ENCODE assay signal across 8 mouse cellular contexts in genomic region chr1:119835726-119836478, GRCm38 (mm10). TPM values are rescaled to one million over a fixed set of nuclear protein-coding genes. Genes with fewer than 3 reads are reported as not detected.
DNase-seq lines count a peak whose midpoint lies in the region; ATAC-seq and TF ChIP-seq lines count a peak whose summit lies in the region.

No protein-coding gene starts in this region.

- DNase-seq in kidney, postnatal 25 days = no peak
- no peak for DNase-seq in layer of hippocampus, adult 8-10 months (ENCODE audit: low spot score in 2 of 2)
- DNase-seq in kidney, adult 11 months = no peak

- H3K4me3 ChIP-seq in kidney, embryonic 16.5 days (ENCODE audit: low read length) = peak overlapping the region; percentile 91
- peak overlapping the region; percentile 89 for H3K4me3 ChIP-seq in bone marrow macrophage, adult 2 months (ENCODE audit: insufficient read depth, low read length)
- H3K4me3 ChIP-seq in hindbrain, embryonic 12.5 days = peak overlapping the region; percentile 88
- H3K4me3 ChIP-seq in midbrain, embryonic 16.5 days (ENCODE audit: low read depth, low read length) = peak overlapping the region; percentile 59

- ATAC-seq in kidney, embryonic 16.5 days (ENCODE audit: low FRiP score, low TSS enrichment) = no peak
- ATAC-seq in hindbrain, embryonic 12.5 days (ENCODE audit: low FRiP score) = no peak
- no peak for ATAC-seq in midbrain, embryonic 16.5 days
- ATAC-seq in erythroid progenitor cell, adult 5-6 weeks (replicated peaks; ENCODE audit: low FRiP score, poor library complexity, severe bottlenecking) = no peak

- H3K9ac ChIP-seq in kidney, embryonic 16.5 days (replicated peaks; ENCODE audit: low read length) = peak overlapping the region; percentile 84
- peak overlapping the region; percentile 90 for H3K9ac ChIP-seq in hindbrain, embryonic 12.5 days
- peak overlapping the region; percentile 90 for H3K9ac ChIP-seq in midbrain, embryonic 16.5 days (ENCODE audit: low read depth, low read length)

- WGBS in kidney, embryonic 16.5 days = 9% methylated on average over 9 of the region's 9 CpGs
- 19% methylated on average over 9 of the region's 9 CpGs for WGBS in hindbrain, embryonic 12.5 days
- WGBS in midbrain, embryonic 16.5 days = 10% methylated on average over 9 of the region's 9 CpGs

- H3K4me1 ChIP-seq in kidney, embryonic 16.5 days (ENCODE audit: insufficient read depth, low read length) = peaks cover 13% of the 10 kb centered on the region
- H3K4me1 ChIP-seq in bone marrow macrophage, adult 2 months (ENCODE audit: control insufficient read depth, insufficient read depth, low read length) = peaks cover 3% of the 10 kb centered on the region; the same call in 1 of the 2 replicates
- peaks cover 11% of the 10 kb centered on the region for H3K4me1 ChIP-seq in hindbrain, embryonic 12.5 days
- H3K4me1 ChIP-seq in midbrain, embryonic 16.5 days (ENCODE audit: control insufficient read depth, insufficient read depth, low read length) = peaks cover 14% of the 10 kb centered on the region

- TF ChIP-seq CTCF in bone marrow macrophage, adult 2 months (IDR thresholded peaks at IDR 0.05; ENCODE audit: low read depth, low read length) = no peak

- no peaks in the 10 kb centered on the region for H3K36me3 ChIP-seq in kidney, embryonic 16.5 days (ENCODE audit: insufficient read depth, low read length)
- H3K36me3 ChIP-seq in hindbrain, embryonic 12.5 days = no peaks in the 10 kb centered on the region
- no peaks in the 10 kb centered on the region for H3K36me3 ChIP-seq in midbrain, embryonic 16.5 days (ENCODE audit: control insufficient read depth, insufficient read depth, low read length)

- H3K27me3 ChIP-seq in kidney, embryonic 16.5 days (ENCODE audit: insufficient read depth, low read length) = no peaks in the 10 kb centered on the region
- H3K27me3 ChIP-seq in hindbrain, embryonic 12.5 days = no peaks in the 10 kb centered on the region
- H3K27me3 ChIP-seq in midbrain, embryonic 16.5 days (ENCODE audit: control insufficient read depth, insufficient read depth, low read depth, low read length) = no peaks in the 10 kb centered on the region

- no peak overlapping the region for H3K27ac ChIP-seq in kidney, embryonic 16.5 days (ENCODE audit: low read length)
- H3K27ac ChIP-seq in bone marrow macrophage, adult 2 months (ENCODE audit: insufficient read depth, low read depth, low read length) = no peak overlapping the region
- no peak overlapping the region for H3K27ac ChIP-seq in hindbrain, embryonic 12.5 days
- H3K27ac ChIP-seq in midbrain, embryonic 16.5 days (ENCODE audit: low read length) = no peak overlapping the region

- no peak for TF ChIP-seq POLR2A in bone marrow macrophage, adult 2 months (IDR thresholded peaks at IDR 0.05; ENCODE audit: borderline replicate concordance, low read depth, low read length)

- no peaks in the 10 kb centered on the region for H3K9me3 ChIP-seq in kidney, embryonic 16.5 days (ENCODE audit: low read length)
- no peaks in the 10 kb centered on the region for H3K9me3 ChIP-seq in hindbrain, embryonic 12.5 days (replicated peaks)
- H3K9me3 ChIP-seq in midbrain, embryonic 16.5 days (replicated peaks; ENCODE audit: control insufficient read depth, low read length, poor library complexity, severe bottlenecking) = no peaks in the 10 kb centered on the region

- peak overlapping the region; percentile 72 for H3K4me2 ChIP-seq in kidney, embryonic 16.5 days (replicated peaks; ENCODE audit: low read depth, low read length)
- peak overlapping the region; percentile 74 for H3K4me2 ChIP-seq in hindbrain, embryonic 12.5 days (replicated peaks)
- H3K4me2 ChIP-seq in midbrain, embryonic 16.5 days (ENCODE audit: low read length) = peak overlapping the region; percentile 86

RNA-seq across cellular contexts. Expression of gene Ptpn4, which starts 1.5 kb away (rescaled TPM):
- 5.1 and 5.8 TPM in 2 replicates for polyA plus RNA-seq in kidney, embryonic 16.5 days (2015; fragmentation: Nextera tagmentation; extraction: Ambion mirVana)
- 2.9 and 6.6 TPM in 2 replicates for polyA plus RNA-seq in bone marrow macrophage, adult 2 months (2012; ENCODE audit: insufficient read depth, insufficient read length, missing spikeins)
- 14.1 and 16.4 TPM in 2 replicates for polyA plus RNA-seq in hindbrain, embryonic 12.5 days (2016; fragmentation: Nextera tagmentation; extraction: Ambion mirVana)
- 7.9 and 9.3 TPM in 2 replicates for polyA plus RNA-seq in midbrain, embryonic 16.5 days (2015; fragmentation: Nextera tagmentation; extraction: Ambion mirVana)
- total RNA-seq in layer of hippocampus, adult 8-10 months (2022) = 10 to 100 TPM; 56.4 to 74.4 (median 63.6) TPM
- 2.1 and 14.1 TPM in 2 replicates for total RNA-seq in erythroid progenitor cell, adult 5-6 weeks (2015; ENCODE audit: low replicate concordance)
- total RNA-seq in erythroid progenitor cell, adult 5-6 weeks (2017; ENCODE audit: low replicate concordance) = 8.1 and 21.0 TPM in 2 replicates
